Mouse (Mus musculus) heart, postnatal 36 days (tissue): Measurements from ENCODE around the gene Gm10282. TPM values are rescaled to one million over a fixed set of nuclear protein-coding genes. Genes with fewer than 3 reads are reported as not detected.

Experiments
- DNase-seq, 2 experiments: peaks; one replicate each; pipeline ENCODE4 v3.0.0; 2021 to 2022
- intact Hi-C: fragments of 180-260 bp; cut with DNase I; formaldehyde crosslinking; loops from one replicate; pipeline ENCODE4 v1.15.1; 2025
- total RNA-seq, 2 experiments: library from RNA; stranded (reverse); gene quantifications; 2 replicates each; pipeline ENCODE4 v1.2.3; 2021

Gene Gm10282
- total RNA-seq, 2 experiments from 2014 or later: 6.9 to 10.2 TPM

DNA sequence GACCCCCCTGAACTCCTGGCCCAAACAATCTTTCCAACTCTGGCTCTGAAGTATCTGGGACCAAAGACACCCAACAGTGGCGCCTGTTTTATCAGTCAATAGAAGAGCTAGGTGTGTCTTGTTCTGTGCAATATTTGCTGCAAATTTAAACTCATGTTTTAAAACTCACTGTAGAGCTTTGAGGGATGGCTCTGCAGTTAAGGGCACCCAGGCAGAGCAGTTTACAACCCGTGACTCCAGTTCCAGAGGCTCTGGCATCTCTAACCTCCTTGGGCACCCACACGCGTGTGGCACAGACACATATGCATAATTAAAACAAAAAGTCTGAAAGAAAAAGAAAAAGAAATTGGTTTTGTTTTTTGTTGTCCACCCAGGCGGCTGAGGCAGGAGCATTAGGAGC, 3.6 kb downstream of the Gm10282 start:
- intact Hi-C loops: no loop called here
- DNase-seq: no peak

DNA sequence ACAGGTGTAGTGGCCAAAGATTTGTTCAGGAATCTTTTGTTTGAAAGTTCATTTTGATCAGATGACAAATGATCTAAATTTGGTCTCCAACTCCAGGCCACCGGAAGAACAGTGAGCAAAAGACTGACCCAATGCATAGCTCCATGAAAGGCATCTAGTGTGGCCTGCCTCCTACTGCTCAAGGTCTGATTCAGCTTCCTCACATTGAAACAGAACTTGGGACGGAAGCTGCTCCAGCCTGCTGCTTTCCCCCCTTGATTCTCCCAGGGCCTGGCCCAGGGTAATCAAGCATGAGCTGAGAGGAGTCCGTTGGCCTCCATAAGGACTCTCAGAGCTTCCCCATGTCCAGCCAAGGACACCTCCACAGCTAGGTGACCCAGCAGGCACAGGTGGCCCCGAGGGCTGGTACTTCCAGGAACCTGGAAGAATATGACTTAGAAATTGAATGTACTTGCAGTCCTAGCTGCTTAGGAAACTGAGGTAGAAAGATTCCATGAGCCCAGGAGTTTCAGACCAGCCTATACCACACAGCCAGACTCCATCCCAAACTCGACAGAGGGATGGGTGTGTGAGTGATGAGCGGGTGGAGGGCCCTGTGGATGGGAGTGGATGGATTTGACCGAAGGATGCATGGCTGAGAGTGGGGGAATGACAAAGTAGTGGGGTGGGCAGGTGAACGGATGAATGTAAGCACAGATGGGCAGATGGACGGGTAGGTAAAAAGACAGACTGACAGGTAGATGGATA, 4.2 kb downstream of the Gm10282 start:
- DNase-seq: no peak
- intact Hi-C loops: no loop called here

DNA sequence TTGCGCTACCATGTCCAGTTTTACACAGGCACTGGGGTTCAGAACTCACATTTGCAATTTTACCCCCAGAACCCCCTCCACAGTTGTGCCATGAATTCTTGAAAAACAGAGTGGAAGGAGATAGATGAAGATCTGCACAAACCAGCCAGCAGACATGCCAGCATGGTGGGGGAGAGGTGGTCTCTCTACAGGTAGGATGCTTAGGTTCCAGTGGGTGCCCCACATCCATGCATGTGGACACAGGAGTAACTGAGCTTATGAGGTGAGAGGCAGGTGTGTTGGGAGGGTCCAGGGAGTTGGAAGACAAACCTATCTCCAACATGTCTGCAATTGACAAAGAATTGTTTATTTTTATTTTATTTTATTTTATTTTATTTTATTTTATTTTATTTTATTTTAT, 6.1 kb downstream of the Gm10282 start:
- DNase-seq: no peak
- intact Hi-C loops: no loop called here

DNA sequence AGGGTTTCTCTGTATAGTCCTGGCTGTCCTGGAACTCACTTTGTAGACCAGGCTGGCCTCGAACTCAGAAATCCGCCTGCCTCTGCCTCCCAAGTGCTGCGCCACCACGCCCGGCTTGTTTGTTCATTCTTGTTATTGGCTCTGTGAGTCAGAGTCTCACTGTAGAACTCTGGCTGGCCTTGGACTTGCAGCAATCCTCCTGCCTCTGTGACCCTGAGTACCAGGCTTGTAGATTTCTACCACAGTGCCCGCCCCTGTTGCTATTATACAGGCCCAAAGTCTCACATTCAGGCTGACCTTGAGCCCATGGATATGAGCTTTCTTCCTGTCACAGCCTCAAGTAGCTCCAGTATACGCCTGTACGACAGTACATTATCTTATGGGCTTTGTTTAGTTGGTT, 8.5 kb downstream of the Gm10282 start:
- intact Hi-C loops: no loop called here
- no peak for DNase-seq

DNA sequence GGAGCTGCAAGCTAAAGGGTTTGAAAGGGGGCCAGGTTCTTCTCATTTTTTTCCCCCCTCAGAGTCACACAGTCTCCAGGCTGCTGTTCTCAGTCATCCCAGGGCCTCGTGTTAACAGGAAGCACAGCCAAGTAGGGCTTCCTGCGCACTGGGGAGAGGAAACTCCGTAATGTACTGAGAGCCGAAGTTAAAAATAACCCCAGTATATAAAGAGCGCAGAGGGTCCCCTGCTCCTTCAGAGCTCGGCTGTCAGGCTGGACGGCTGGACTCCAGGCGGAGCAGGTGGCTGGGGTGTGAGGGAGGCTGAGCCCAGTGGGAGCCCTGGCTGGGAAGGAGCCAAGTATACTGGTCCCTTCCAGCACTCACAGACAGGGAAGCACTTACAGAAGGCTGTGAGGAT, 9.4 kb downstream of the Gm10282 start:
- intact Hi-C loops: loop anchor here (1.0 kb wide), 1 partner anchor 25 kb away; no protein-coding TSS in a partner anchor
- DNase-seq: peak; percentile 94

DNA sequence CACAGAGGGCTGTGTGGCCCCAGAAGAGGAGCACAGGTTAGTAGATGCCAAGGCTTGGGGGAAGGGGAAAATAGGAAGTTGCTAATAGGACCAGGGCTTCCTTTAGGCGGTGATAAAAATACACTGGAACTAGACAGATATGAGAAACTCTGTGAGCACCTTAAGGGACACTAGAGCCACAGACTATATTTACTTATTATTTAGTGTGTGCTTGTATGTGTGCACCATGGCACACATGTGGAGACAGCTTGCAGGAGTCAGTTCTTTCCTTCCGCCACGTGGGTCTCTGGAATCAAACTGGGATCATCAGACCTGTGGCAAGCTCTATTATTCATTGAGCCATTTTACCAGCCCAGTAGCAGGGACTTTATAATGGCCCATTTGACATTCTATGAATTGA, 9.9 kb downstream of the Gm10282 start:
- intact Hi-C loops: loop anchor here (1.0 kb wide), 1 partner anchor 25 kb away; no protein-coding TSS in a partner anchor

DNA sequence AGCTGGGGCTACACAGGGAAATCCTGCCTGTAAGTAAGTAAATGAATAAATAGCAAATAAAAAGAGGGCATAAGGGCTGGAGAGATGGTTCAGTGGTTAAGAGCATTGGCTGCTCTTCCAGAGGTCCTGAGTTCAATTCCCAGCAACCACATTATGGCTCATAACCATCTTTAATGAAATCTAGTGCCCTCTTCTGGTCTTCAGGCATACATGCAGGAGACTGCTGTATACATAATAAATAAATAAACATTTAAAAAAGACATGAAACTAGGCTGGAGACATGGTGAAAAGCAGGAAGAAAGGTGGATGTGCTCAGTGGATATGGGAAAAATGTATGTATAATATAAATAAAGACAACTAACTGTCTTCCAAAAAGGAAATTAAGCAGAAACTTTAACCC, 11.8 kb downstream of the Gm10282 start:
- intact Hi-C loops: no loop called here
- no peak for DNase-seq

More for the DNA sequence above, 9.9 kb downstream of the Gm10282 start:
- DNase-seq: no peak

DNA sequence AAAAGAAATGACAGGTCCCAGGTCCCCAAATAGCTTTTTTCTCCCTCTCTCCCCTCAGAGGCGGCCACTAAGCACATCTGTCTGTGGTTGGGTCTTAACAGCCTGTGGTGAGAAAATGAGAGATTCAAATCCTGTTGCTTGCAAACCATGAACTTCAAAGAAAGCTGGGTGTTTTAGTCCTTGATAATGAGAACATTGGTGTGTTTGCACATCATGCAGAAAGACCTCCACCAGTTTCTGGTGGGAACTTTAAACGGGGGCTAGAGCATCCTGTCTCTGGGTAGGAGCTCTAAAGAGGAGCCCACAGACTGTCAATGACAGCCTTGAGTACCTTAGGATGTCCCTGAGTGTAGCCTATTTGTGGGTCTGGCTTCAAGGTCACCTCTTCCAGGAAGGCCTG, 14.0 kb downstream of the Gm10282 start:
- no peak for DNase-seq
- intact Hi-C loops: no loop called here

DNA sequence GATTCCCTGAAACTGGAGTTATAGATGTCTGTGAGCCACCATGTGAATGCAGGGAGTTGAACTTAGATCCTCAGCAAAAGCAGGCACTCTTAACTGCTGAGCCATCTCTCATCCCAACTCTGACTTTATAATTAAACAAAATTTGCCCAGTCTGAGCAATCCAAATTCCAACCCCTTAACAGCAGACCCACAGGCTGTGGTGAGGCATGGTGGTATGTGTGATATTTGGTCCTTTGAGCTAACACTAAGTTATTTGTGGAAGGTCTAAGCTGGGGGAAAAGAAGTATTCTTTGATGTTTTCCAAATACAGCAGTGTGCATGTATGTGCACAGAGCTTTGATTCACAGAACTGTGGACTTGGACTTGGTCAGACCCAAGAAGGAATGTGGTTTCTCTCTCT, 16.0 kb downstream of the Gm10282 start:
- intact Hi-C loops: no loop called here

DNA sequence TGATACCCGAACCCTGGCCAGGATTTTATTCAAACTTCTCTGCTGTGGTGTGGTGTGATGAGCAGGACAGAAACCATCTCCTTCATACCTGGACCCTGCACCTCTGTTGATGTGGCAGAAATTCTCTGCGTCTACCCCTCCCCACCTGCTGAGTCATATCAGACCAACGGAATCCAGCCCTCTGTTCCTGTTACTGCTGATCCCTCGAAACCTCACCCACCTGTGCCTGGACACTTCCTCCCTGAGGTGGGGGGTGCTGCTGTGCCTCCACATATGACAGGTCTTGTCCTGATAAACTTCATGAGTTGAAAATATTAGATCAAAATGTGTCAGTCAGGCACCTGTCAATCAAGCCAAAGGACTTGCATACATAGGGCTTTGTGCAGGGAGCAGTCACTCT, 19.8 kb downstream of the Gm10282 start:
- DNase-seq: no peak
- intact Hi-C loops: no loop called here

More for the DNA sequence above, 16.0 kb downstream of the Gm10282 start:
- no peak for DNase-seq

DNA sequence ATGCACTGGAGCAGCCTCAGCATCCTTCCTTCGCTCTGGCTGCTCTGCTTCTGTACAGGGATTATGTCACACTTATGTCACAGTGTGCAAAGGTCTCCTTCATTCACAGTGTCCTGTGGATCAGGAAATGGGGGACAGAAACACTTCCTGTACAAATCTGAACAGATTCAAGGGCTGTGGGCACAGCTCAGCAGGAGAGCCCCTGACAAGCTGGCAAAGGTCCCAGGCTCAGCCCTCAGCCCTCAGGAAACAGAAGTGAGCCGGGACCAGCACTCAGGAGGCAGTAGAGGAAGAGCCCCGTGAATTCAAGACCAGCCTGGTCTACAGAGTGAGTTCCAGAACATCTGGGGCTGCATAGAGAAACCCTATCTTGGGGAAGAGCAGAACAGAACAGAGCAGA, 23.4 kb downstream of the Gm10282 start:
- intact Hi-C loops: no loop called here
- no peak for DNase-seq

DNA sequence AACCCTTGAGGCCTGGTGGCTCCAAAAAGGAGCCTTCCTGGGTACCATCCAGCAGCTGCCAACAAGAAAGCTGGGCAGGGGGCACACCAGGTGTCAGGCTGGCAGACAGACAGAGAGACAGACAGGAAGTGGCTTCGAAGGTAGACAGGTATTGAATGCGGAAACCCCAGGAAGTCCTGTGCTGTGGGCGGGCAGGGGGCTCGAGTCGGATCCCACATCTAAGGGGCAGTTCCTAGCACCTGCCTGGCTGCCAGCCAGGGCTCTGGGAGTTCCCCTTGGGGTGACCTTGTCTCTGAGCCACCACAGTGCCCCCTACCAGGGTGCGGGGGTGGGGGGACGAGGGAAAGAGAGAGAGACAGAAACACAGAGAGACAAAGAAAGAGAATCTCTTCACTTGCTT, 25.9 kb downstream of the Gm10282 start:
- intact Hi-C loops: no loop called here

DNA sequence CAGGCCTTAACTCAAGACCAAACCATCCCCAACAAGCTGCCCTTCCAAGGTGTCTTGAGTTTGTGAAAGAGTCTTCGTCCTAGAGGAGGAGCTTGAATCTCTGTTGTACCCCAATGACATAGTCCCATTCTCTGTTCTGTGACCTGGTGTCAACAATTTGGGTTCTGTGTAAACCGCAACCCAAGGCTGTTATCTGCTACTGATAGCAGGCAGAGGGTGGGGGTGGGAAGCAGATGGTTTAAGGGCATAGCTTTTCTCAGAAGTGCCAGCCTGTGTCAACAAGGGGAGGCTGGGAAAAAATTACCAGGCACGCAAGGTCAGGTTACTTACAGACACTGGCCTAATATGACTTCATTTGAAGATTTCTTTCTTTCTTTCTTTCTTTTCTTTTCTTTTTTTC, 27.8 kb downstream of the Gm10282 start:
- intact Hi-C loops: no loop called here
- no peak for DNase-seq

More for the DNA sequence above, 25.9 kb downstream of the Gm10282 start:
- DNase-seq: no peak

DNA sequence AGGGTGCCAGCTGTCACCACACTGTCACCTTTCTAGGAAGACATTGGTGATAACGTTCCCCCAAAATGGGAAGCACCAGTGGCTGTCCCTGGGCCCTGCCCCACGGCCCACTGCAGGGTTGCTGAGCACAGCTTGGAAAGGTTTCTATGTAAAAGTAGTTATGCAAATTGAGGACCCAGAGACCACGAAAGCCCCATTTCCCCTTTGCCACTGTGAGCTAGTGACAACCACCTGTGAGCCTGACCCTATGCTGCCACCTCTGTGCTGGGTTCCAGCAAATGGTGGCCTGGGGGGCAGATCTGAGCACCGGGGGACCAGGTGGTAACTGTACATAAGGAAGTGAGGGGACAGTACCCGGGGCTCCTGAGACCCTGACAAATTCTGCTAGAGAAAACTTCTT, 31.3 kb downstream of the Gm10282 start:
- DNase-seq: no peak
- intact Hi-C loops: no loop called here

DNA sequence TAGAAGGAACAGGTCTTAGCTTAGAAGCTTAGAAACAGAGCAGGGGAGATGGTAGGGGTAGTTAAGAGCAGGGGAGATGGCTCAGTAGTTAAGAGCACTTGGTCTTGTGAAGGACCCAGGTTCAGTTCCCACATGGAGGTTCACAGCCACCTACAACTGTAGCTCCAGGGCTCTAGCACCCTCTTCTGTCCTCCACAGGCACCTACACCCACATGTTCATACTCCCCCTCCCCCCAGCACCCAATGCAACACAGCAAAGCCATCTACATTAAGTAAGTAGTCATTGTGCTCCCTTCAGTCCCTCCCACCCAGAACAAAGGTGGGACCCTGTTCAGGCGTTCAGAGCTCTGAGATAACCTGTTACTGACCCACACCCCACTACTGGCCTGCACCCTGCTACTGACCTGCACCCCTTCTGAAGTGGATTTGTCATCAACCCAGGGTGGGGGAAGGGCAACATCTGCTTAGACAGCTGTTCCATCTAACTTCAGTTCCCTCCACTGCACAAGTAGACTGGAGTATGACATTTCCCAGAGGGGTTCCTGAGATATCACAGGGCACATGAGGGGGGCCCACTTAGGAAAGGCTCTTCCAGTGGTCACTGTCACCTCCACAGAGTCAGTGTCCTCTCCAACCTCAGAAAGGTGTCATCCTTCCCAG, 31.8 kb downstream of the Gm10282 start:
- no peak for DNase-seq
- intact Hi-C loops: no loop called here

DNA sequence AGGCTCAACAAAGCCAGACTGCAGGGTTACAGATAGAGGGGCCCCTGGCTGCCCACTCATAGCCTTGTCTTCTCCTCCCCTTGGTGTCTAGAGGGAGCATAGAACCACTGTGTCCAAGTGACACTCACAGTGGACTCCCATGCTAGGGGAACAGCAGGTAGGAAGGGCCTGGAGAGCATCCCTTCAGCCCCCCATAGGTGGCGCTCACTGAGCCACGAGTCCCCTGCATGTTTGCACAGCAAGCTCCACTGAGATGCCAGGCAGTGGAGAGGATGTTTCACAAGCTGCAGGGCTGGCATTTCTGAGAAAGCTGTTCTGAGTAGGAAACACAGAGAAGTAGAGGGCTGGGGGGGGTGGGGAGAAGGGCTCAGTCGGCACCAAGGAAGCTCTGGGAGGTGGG, 32.7 kb downstream of the Gm10282 start:
- DNase-seq: peak; percentile 74 to 76
- intact Hi-C loops: no loop called here

DNA sequence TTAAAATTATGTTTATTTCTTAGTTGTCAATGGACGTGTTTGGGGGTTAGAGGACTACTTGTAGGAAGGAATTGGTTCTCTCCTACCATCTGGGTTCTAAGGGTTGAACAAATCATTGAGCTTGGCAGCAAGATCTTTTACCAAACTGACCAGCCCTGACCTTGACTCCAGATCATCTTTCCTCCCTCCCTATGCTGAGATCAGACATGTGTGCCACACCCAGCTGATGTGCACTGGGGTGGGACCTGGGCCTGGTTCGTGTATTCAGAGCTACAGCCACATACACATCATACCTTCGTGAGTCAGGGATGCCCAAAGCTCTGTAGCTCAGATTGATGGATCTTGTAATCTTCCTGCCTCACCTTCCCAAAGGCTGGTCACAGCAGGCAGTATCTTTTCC, 33.4 kb downstream of the Gm10282 start:
- DNase-seq: no peak
- intact Hi-C loops: no loop called here

DNA sequence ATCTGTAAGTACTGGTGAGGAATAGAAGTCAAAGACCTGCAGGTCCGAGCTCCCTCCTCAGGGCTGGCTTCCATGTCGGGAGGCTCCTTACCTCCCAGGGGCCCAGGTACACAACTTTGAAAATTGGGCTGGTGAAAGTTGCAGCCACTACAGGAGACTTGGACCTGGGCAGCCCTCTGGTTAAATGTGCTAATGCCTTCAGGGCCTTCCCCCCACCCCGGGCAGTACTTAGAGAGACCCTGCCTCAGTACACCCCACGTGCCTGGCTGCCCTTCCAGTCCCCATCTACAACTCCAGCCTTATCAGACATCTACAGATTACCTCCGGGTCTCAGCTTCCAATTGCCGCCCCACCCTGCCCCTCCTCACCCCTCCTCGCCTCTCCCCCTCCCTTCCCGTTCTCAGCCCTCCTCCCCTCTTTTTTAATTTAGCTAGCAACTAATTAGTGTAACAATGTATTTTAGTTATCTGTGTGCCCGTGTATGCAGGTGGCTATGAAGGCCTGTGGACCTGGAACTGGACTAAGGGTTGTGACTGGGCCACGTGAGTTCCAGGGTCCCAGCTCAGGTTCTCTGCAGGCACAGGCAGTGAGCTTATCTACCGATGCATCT, 33.9 kb downstream of the Gm10282 start:
- DNase-seq: no peak
- intact Hi-C loops: no loop called here

DNA sequence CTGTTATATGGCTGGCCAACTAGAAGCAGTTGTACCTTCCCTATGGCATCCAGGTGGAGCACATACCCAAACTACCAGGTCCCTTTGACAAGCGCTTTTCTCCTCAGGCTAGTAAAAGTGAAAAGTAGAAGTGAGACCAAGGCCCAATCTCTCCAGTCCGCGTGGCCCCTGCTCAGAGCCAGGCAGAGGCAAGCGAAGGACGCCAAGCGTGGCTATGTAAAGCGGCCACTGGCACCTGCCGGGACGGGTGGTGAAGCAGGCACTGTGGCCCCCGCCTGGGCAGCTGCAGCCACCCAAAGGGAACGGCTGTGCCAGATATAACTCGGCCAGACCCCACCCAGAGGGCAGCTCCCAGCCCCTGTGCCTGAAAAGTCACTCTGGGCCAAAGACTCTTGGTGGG, 34.5 kb downstream of the Gm10282 start:
- no peak for DNase-seq
- intact Hi-C loops: no loop called here

DNA sequence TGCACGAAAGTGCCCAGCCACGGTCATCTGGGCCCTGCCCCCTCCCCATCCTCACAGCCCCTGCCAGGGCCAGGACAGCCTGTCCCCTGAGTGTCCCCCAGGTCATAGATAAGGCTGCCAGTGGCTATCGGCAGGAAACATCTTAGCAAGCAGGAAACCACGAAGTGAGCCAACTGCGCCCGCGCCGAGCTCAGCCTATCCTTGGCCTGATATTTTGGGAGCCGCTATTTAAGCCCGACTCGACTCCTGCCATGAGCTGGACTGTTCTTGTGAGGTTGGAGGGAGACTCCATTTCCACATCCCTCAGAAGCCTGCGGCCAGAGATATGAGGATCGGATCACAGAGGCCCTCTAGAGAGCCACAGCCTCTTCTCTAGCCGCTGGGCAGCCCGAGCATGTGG, 36.7 kb downstream of the Gm10282 start:
- intact Hi-C loops: loop anchor here (1.0 kb wide), 1 partner anchor 26 kb away; no protein-coding TSS in a partner anchor
- DNase-seq: peak; percentile 84

DNA sequence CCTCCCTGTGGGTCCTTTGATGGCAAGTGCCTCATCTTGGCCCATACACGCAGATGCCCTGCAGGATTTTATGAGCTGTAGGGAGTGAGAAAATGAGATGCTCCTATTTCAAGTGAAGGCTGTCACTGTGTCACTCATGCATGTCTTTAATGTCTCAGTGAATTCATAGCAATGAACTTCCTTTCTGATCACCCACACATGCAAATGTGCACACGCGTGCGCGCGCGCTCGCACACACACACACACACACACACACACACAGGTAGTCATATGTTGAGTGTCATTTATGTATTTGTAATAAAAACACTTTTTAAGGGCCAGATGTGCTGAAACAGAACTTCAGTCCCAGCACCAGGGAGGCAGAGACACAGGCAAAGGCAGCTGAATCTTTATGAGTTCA, 38.0 kb downstream of the Gm10282 start:
- no peak for DNase-seq
- intact Hi-C loops: no loop called here

DNA sequence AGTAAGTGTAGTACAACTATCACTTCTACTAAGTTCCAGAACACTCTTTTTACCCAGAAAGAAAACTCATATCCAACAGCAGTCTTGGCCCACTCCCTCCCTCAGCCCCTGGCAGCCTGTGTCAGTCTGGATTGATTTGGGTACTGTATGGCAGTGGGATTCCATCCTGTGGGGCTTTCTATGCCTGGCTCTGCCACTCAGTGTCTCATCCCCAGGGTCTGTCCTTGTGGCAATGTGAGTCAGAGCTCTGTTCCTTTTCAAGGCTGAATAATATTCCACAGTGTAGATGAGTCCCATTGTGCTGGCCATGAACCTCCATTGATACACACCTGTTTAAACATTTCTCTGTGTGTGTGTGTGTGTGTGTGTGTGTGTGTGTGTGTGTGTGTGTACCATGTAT, 38.4 kb downstream of the Gm10282 start:
- DNase-seq: no peak

More for the DNA sequence above, 38.4 kb downstream of the Gm10282 start:
- intact Hi-C loops: no loop called here
